Mouse (Mus musculus) ES-E14 (cell line): ENCODE measurements around the gene Mob3b.

ENCODE experiments used
- HCFC1 ChIP-seq: IDR thresholded peaks from 2 replicates; pipeline ENCODE4 v1.6.1; 2012; ENCODE audit warnings: low read length, inconsistent platforms, borderline replicate concordance; ENCODE audit not compliant: insufficient read depth
- ZC3H11A ChIP-seq: IDR thresholded peaks from 2 replicates; pipeline ENCODE4 v1.6.1; 2012; ENCODE audit warnings: low read depth, mild to moderate bottlenecking, inconsistent platforms, low read length, borderline replicate concordance

GRCm38 (mm10) chr4:35068739-35069138, 88.5 kb downstream of the Mob3b start:
- TF ChIP-seq HCFC1: no peak
- TF ChIP-seq ZC3H11A: no peak
